Mouse (Mus musculus) intestine, postnatal 0 days (tissue): Measurements from ENCODE around the gene Dnah10. TPM values are rescaled to one million over a fixed set of nuclear protein-coding genes. Genes with fewer than 3 reads are reported as not detected.

Source experiments
- ATAC-seq: fragments of 200-750 bp; cut with Nextera tagmentation; 2 replicates; pipeline ENCODE4 v1.8.0; 2017; ENCODE audit warnings: mild to moderate bottlenecking, moderate TSS enrichment, moderate library complexity
- H3K27ac ChIP-seq: fragments of 300-500 bp; sonication (generic); 2 replicates; pipeline ENCODE4 v1.5.1; 2014; ENCODE audit warnings: mild to moderate bottlenecking, low read depth, low read length, moderate library complexity
- H3K27me3 ChIP-seq: fragments of 300-500 bp; sonication (generic); replicated peaks from 2 replicates; pipeline ENCODE4 v1.6.1; 2014; ENCODE audit warnings: low read length, mixed read lengths; ENCODE audit not compliant: control insufficient read depth, insufficient read depth
- H3K36me3 ChIP-seq: fragments of 300-500 bp; sonication (generic); 2 replicates; pipeline ENCODE4 v1.6.1; 2014; ENCODE audit warnings: mild to moderate bottlenecking, moderate library complexity; ENCODE audit not compliant: control insufficient read depth, insufficient read depth
- H3K4me1 ChIP-seq: fragments of 300-500 bp; sonication (generic); replicated peaks from 2 replicates; pipeline ENCODE4 v1.6.1; 2014; ENCODE audit warnings: antibody characterized with exemption, low read length, mixed read lengths; ENCODE audit not compliant: control insufficient read depth, insufficient read depth
- H3K4me2 ChIP-seq: fragments of 300-500 bp; sonication (generic); replicated peaks from 2 replicates; pipeline ENCODE4 v1.6.1; 2014; ENCODE audit warnings: low read depth, mild to moderate bottlenecking, moderate library complexity
- H3K4me3 ChIP-seq: fragments of 300-500 bp; sonication (generic); 2 replicates; pipeline ENCODE4 v1.5.1; 2014; ENCODE audit warnings: low read depth, low read length
- H3K9ac ChIP-seq: fragments of 300-500 bp; sonication (generic); 2 replicates; pipeline ENCODE4 v1.6.1; 2014; ENCODE audit warnings: mild to moderate bottlenecking, low read depth, low read length
- H3K9me3 ChIP-seq: fragments of 300-500 bp; sonication (generic); 2 replicates; pipeline ENCODE4 v1.6.1; 2016; ENCODE audit warnings: mixed run types; ENCODE audit not compliant: control insufficient read depth
- CTCF ChIP-seq: sonication (generic); IDR thresholded peaks from 2 replicates; pipeline ENCODE4 v1.5.1; 2016; ENCODE audit warnings: low read depth, mild to moderate bottlenecking, control low read depth, antibody characterized with exemption, moderate library complexity
- WGBS: fragments of 180-500 bp; shearing (Covaris S2); extraction: QIAGEN DNeasy Blood & Tissue Kit; methylation state at CpG from one replicate; pipeline ENCODE4 v1.1.7; 2014; 5-methylcytosine and 5-hydroxymethylcytosine counted together
- polyA plus RNA-seq: library from polyadenylated mRNA; unstranded; fragments of >200 nt; fragmentation: Nextera tagmentation; extraction: Ambion mirVana; gene quantifications from 2 replicates; pipeline ENCODE4 v1.2.1, GENCODE M21; 2015

The Dnah10 gene
- polyA plus RNA-seq, 1 experiment from 2014 or later: 0.01 TPM

GRCm38 (mm10) chr5:124781696-124782095, 56.8 kb downstream of the Dnah10 start:
- no peaks in the 10 kb centered on the region for H3K4me1 ChIP-seq
- no peak for ATAC-seq
- H3K36me3 ChIP-seq: no peaks in the 10 kb centered on the region
- no peak overlapping the region for H3K4me3 ChIP-seq
- no peaks in the 10 kb centered on the region for H3K9me3 ChIP-seq
- WGBS: 77% methylated on average over 8 of the region's 8 CpGs
- no peaks in the 10 kb centered on the region for H3K27me3 ChIP-seq
- H3K9ac ChIP-seq: no peak overlapping the region
- H3K4me2 ChIP-seq: no peak overlapping the region
- no peak for TF ChIP-seq CTCF
- H3K27ac ChIP-seq: no peak overlapping the region

GRCm38 (mm10) chr5:124785650-124786049, 60.8 kb downstream of the Dnah10 start:
- Histone ChIP-seq H3K9me3 (no peaks in the 10 kb centered on the region), H3K27ac (no peak overlapping the region), H3K9ac (no peak overlapping the region), H3K27me3 (no peaks in the 10 kb centered on the region), H3K36me3 (no peaks in the 10 kb centered on the region), H3K4me1 (no peaks in the 10 kb centered on the region), H3K4me3 (no peak overlapping the region), H3K4me2 (no peak overlapping the region)
- WGBS: 82% methylated on average over 7 of the region's 7 CpGs
- peak; percentile 53 for TF ChIP-seq CTCF
- no peak for ATAC-seq

DNA sequence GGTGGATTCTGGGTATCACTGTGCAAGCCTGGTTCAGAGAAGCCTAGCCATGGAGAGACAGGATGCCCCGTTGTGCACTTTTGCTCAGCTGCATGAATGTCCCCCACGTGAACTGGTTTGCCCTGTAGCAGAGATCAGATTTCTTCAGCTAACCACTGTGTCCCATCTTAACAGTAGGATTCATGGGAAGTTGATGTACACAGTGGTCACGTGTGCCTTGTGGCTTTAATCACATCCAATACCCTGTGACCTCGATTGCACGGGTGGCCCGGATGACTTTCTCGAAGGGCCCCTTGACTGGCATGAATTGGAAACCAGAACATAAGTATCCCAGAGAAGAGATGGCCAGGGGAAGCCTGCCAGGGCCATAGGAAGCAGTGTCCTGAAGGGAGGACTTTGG, 67.2 kb downstream of the Dnah10 start:
- Histone ChIP-seq H3K4me1 (no peaks in the 10 kb centered on the region), H3K9ac (no peak overlapping the region), H3K27me3 (no peaks in the 10 kb centered on the region), H3K4me3 (no peak overlapping the region), H3K9me3 (no peaks in the 10 kb centered on the region), H3K36me3 (no peaks in the 10 kb centered on the region), H3K4me2 (no peak overlapping the region), H3K27ac (no peak overlapping the region)
- ATAC-seq: no peak
- TF ChIP-seq CTCF: no peak
- 88% methylated on average over 7 of the region's 7 CpGs for WGBS

DNA sequence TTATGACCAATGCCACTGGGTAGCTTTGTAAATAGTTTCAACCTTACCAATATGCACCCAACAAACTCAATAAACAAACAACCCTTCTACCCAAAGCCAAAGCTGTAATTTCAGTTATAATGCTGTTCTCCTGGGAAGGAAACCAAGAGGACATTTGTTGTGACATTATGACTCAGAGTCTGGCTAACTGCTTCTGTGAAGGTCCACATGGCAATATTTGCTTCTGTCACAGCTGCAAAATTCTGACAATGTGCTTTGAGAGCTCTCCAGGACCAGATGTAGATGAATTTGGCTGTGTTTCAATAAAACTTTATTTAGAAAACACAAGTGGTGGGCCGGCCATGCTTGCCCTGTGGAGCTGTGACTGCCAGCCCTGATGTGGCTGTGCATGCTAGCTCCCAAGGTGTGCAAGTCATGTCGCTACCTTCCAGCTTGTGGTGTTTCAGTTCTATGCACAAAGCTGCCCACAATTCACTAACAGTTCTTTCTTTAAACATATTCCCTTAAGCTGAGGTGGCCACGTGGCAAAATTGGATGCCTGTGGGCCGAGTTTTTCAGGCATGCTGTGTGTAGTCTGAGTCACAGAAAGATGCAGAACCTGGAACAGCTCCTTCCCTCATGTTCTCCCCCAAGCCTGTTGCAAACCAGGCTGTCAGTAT, 85.0 kb downstream of the Dnah10 start:
- TF ChIP-seq CTCF: no peak

DNA sequence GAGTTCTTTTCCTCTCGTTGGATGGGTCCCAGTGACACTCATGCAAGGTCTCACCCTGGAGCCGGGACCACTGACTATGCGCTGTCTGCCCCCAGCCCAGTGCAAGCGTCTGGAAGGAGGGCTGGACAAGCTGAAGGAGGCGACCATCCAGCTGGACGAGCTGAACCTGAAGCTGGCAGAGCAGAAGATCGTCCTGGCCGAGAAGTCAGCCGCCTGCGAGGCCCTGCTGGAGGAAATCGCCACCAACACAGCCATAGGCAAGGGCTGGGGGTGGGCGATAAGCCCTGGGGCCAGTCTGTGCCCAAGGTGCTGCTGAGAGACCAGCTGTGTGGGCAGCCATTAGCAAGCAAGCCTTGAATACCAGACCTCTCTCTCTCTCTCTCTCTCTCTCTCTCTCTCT, 87.6 kb downstream of the Dnah10 start:
- Histone ChIP-seq H3K4me3 (no peak overlapping the region), H3K9me3 (no peaks in the 10 kb centered on the region), H3K36me3 (no peaks in the 10 kb centered on the region), H3K4me1 (no peaks in the 10 kb centered on the region), H3K27me3 (no peaks in the 10 kb centered on the region), H3K4me2 (no peak overlapping the region), H3K27ac (no peak overlapping the region), H3K9ac (no peak overlapping the region)
- no peak for ATAC-seq
- TF ChIP-seq CTCF: no peak
- WGBS: 80% methylated on average over 12 of the region's 12 CpGs

More for the DNA sequence above, 85.0 kb downstream of the Dnah10 start:
- Histone ChIP-seq H3K27ac (no peak overlapping the region), H3K4me1 (no peaks in the 10 kb centered on the region), H3K4me2 (no peak overlapping the region), H3K27me3 (no peaks in the 10 kb centered on the region), H3K4me3 (no peak overlapping the region), H3K36me3 (no peaks in the 10 kb centered on the region), H3K9ac (no peak overlapping the region), H3K9me3 (no peaks in the 10 kb centered on the region)
- WGBS: 87% methylated on average over 4 of the region's 4 CpGs
- ATAC-seq: no peak

- Histone ChIP-seq H3K27ac (no peak overlapping the region), H3K4me2 (no peak overlapping the region), H3K9ac (no peak overlapping the region), H3K9me3 (no peaks in the 10 kb centered on the region), H3K4me3 (no peak overlapping the region), H3K36me3 (no peaks in the 10 kb centered on the region), H3K27me3 (no peaks in the 10 kb centered on the region), H3K4me1 (no peaks in the 10 kb centered on the region)
- ATAC-seq: no peak
- no peak for TF ChIP-seq CTCF
- 69% methylated on average over 5 of the region's 5 CpGs for WGBS
Measured at GRCm38 (mm10) chr5:124814797-124815196, 89.9 kb downstream of the Dnah10 start.
